Mouse (Mus musculus): Measurements from ENCODE around the gene Vps37d.

GRCm38 (mm10) chr5:135032581-135032980 lies 45.5 kb downstream of the Vps37d start:
- no peak for TF ChIP-seq CHD2 (IDR thresholded peaks at IDR 0.05; ENCODE audit: low read depth, low read length)
- TF ChIP-seq ZNF384 (IDR thresholded peaks at IDR 0.05; ENCODE audit: low read depth, low read length): no peak
- no peak for TF ChIP-seq HCFC1 (IDR thresholded peaks at IDR 0.05; ENCODE audit: borderline replicate concordance, insufficient read depth, low read length)
- no peak for TF ChIP-seq ZC3H11A (IDR thresholded peaks at IDR 0.05; ENCODE audit: borderline replicate concordance, low read depth, low read length)
- no peak for TF ChIP-seq MAFK (IDR thresholded peaks at IDR 0.05; ENCODE audit: insufficient read depth, low read depth, low read length)
